Mouse (Mus musculus) gastrocnemius, adult 18-20 months (tissue): ENCODE data around the gene Slc22a23. TPM values are rescaled to one million over a fixed set of nuclear protein-coding genes. Genes with fewer than 3 reads are reported as not detected.

Experiments
- DNase-seq: peaks from one replicate; pipeline ENCODE4 v3.0.0; 2021; ENCODE audit warnings: low spot score
- total RNA-seq, 2 experiments: library from RNA; stranded (reverse); gene quantifications; 2 replicates each; pipeline ENCODE4 v1.2.3; 2021

Gene Slc22a23
- total RNA-seq, 2 experiments from 2014 or later, result 10.2 to 13.1 TPM

DNA sequence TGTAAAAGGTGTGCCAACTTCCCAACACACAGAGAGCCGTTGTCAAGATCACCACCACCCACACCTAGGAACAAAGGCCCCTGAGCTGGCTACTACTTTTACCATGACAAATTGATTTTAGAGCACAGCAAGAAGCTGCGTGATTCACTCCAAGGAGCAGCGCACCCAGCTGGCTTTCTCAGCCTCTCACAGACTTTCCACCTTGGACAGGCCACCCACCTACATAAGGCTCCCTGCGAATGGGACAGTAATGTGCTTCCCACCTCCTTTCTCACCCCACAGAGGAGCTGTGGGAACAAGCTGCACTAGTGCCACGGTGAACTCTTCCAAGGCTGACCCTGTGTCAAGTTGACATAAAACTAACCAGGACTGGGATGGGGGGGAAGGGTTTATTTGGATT, 201.6 kb downstream of the Slc22a23 start:
- no peak for DNase-seq

DNA sequence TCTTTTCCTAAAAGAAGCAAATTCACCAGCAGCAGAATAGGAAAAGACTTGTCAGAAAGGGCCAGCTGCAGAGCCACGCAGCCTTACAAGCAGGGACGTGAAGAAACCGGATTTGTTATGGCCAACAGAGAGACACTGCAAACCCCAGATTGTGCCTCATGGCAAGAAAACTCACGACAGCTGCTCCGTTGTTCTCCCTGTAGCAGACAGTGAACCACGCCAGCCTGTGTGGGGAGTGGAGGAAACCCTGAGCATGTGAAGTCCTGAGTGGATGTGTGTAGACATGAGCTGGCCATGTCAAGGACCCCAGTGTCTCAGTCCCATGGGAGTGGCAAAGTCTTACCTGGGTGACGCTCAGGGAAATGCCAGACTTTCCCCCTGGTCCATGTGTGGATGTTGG, 208.4 kb downstream of the Slc22a23 start:
- no peak for DNase-seq

DNA sequence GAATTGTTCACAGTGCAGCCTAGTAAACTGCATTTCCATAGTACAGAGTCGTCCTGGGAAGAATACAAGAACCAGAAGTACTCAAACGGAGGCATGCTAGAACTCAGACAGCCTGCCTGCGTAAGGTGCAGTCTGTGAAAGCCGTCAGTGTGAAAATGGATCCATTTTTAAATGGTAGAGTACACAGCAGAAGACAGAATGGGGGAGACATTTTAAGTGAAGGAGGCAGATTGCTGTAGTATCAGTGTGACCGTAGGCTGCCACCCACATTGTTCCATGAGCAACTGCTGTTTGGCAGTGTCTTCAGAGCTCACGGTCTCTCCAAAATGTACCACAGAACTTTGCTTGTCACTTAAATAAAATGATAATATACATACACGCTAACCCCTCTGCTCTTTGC, 210.7 kb downstream of the Slc22a23 start:
- DNase-seq, result no peak

DNA sequence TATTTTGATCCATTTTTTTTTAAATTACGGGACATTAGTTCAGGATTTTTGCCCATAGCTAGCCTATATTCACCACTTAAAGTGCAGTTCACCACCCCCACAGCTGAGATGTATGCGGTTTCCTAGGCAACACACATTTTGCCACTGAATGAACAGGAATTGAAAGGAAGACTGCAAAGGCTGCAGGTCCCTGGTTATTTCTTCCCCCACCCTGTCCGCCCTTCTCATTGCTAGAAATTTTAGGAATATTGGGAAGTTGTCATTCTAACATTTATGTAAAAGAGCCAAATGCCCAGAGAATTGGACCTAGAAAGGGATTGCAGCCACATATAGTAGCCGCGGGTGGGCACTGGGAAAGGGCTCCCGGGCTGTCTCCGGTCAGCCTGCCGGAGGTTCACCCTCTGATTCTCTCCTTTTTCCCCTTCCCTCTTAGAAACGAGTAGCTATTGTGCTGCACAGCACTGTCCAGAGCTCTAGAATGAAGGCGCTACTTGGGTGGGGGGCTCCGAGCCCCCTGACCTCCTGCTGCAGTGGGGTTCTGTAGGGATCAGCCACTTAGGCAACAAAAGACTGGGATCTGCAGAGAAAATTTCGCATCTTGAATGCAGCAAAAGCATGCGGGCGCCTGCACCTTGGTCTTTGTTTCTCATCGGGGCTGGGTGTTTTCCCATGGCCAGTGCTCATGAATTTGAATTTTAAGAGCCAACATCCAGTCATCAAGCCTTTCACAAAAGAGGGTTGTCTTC, 211.5 kb downstream of the Slc22a23 start:
- no peak for DNase-seq

DNA sequence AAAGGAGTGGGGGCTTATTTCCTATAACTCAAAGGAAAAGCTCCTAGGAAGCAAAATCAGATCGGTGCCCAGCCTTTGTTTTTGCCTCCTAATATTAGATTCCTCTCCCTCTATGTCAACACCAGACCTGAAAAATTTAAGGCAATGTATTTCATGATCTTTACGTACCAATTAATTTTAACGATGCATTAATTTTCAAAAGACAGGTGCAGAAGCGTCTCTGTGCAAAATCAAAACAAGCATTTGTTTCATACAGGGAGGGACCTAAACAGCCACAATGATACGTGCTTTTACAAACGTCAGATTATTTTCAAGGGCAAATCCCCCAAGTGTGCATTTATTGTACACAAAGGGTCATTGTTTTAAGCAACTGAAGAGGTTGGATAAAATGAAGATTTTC, 212.1 kb downstream of the Slc22a23 start:
- no peak for DNase-seq

DNA sequence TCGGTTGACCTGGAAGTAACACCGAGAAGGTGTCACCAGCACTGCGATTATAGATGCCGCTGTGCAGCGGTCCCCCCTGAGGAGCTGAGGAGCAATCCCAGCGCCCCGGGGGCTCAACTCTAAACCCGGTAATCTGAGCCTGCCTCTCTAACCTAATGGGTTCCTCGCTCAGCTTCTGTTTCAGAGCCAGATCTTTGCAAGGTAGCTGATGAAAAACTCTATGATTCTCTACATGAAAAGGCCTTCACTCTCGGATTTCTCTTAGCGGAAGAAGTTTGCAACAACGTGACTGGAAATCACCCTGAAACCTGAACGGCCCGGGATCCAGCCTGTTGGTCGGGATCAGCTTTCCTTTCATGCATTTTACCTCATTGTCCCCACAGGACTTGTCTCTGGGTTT, 212.7 kb downstream of the Slc22a23 start:
- no peak for DNase-seq

DNA sequence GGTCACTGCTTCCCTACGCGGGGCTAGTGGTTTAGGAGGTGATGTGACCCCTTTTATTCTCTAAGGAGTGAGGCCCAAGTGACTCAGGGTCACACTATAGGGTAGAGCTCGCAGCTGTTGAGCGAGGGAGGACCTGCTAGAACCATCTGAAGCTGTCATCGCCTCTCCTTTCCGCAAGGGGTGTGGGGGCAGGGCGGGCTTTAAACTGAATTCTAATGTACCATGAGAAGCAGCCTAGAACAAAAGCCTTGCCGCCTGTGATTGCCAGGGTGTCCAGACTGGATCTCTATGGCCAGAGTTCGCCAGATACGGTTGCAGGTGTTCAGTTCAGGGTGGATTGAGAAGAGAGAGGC, 213.3 kb downstream of the Slc22a23 start:
- no peak for DNase-seq

DNA sequence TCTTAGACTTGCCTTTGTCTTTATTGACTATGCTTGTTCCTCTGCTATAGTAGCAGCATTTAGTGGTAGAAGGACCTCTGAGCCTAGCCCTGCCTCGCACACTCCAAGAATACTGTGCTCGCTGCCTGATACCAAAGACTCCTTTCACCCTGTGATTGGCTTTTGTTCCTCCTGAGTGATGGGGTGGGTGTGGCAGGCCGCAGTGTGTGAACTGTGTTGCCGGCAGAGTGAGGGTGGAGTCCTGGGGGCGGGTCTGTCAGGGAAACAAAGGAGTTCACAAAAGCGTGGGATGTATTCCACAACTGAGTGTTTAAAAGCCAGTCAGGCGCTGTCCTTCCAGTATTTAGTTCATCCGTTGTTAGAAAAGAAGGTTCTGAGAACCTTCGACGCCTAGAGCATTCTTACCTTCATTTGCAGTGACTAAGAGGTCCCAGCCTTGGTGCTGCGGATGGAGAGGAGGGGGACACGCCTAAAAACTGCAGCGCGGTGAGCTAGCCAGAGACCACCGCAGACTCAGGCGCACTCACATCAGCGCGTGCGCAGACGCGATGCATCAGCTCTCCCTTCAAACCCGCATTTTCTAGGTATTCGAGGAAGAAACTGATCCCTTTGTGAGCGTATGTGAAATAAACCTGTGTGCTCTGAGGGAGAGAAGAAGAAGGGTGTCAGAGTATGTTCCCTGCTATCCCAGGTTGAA, 213.8 kb downstream of the Slc22a23 start:
- no peak for DNase-seq

DNA sequence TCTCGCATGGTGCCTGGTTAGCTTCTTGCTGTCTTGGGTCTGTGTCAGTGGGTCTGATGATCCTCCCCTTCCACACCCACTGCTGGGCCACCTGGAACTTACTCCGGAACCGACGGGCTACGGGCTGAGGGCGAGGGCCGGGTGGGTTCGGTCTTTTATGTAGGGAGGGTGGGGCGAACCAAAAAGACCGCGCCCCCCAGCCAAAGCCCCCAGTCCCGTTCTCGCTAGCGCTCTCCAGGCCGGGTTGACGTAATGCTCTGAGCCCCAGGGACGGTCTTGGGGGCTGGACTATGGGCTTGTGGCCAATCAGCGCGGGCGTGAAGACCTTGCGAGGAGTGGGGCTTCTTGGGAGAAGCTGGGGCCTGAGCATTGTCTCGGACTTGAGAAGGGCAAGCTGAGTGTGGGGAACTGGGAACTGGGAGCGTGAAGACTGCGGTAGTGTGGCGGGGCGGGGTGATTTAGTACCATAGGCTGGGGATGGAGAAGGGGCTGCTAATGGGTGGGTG, 214.7 kb downstream of the Slc22a23 start, which contains the start of gene Tubb2b:
TSS of gene Tubb2b (minus strand) at position 241 of the 506 bp plus-strand sequence.
- DNase-seq, result no peak

DNA sequence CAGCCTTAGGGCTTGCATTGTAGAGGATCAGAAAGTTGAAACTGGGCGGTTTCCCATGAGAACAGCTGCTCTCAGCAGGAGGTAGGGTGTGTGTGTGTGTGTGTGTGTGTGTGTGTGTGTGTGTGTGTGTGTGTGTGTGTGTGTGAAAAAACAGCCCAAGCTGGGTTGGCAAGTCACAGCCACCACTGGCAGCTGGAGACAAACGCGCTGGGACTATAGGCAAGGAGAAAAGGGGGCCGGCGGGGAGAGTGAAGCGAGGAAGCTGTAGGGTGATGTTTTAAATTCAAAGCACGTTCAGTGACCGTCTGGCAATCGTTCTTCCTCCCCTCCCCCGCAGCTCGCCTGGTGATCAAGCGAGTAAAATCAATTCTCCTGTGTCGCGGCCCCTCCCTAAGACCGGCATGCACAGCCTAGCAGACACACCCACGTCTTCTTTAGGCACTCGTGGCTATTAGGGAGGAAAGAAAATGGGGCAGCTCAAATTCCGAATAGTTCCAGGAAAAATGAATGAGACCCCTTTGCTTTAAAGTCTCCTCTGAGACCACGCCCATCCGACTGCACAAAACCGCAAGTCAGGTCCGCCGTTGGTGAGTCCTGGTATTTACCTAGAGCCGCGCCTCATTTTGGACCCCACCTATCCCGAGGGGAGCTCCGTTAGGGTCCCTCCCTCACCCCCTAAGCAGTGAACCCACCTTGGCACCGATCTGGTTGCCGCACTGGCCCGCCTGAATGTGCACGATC, 215.3 kb downstream of the Slc22a23 start:
- DNase-seq, result no peak

Other genes starting within 250 kb of the Slc22a23 start
- gene Tubb2b, start 214.7 kb downstream of the Slc22a23 start, total RNA-seq, result 1 to 10 TPM; 1.6 to 2.8 TPM
- gene Psmg4, start 182.2 kb downstream of the Slc22a23 start, total RNA-seq, result 10 to 100 TPM; 14.8 to 23.0 TPM